Mouse (Mus musculus) cerebral cortex, adult 2 months (tissue): ENCODE data around the gene Tmem132d.

Source experiments
- WGBS: fragments of 180-500 bp; shearing (Covaris S2); methylation state at CpG from one replicate; pipeline ENCODE4 v1.1.7; 2018; 5-methylcytosine and 5-hydroxymethylcytosine counted together

The Tmem132d gene

DNA sequence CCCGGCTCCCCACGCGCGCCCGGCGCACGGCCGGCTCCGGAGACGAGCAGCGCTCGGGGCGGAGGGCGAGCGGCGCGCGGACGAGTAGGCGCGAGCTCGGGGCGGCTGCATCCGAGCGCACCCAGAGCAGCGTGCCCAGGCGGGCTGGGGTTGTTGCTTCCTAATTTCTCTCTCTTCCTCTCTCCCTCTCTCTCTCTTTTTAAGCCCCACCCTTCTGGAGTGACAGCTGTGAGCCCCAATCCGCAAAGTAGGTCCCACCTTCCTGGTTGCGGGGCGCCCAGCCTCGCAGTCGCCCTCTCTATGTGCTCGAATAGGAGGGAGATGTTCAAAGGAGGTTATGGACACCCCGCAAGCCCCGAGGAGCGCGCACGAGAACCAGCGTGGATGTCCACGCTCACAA lies at the start of gene Tmem132d:
Tmem132d (minus strand) TSS at position 162 of the 400 bp plus-strand sequence.
- 2% methylated on average over 40 of the region's 40 CpGs for WGBS

- 84% methylated on average over 6 of the region's 6 CpGs for WGBS
Measured at GRCm38 (mm10) chr5:128480816-128481215, 47.9 kb upstream of the Tmem132d start.

- WGBS: 81% methylated on average over 8 of the region's 8 CpGs
Measured at GRCm38 (mm10) chr5:128475372-128475771, 42.5 kb upstream of the Tmem132d start.

- WGBS: 86% methylated on average over 14 of the region's 14 CpGs
Measured at GRCm38 (mm10) chr5:128469812-128470211, 36.9 kb upstream of the Tmem132d start.

DNA sequence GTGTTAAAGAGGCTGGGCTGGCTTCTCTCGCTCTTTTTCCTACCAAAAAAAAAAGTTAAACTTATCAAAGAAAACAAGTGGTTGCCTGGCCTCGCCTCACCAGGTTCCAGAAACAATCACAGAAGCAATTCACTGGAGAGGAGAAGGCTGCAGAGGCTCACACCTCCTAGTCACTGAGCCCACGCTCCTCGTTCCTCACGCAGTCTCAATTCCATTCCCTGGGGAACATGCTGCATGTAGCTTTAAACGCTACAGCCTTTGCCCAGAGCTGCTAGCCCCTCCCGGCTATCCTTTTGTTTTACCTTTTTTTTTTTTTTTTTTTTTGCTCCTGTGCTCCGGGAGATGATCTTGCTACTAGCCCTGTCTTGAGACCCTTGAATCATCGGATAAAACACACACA lies 31.6 kb upstream of the Tmem132d start:
- 8% methylated on average over 9 of the region's 9 CpGs for WGBS

- 55% methylated on average over 3 of the region's 3 CpGs for WGBS
Measured at GRCm38 (mm10) chr5:128460605-128461004, 27.7 kb upstream of the Tmem132d start.

DNA sequence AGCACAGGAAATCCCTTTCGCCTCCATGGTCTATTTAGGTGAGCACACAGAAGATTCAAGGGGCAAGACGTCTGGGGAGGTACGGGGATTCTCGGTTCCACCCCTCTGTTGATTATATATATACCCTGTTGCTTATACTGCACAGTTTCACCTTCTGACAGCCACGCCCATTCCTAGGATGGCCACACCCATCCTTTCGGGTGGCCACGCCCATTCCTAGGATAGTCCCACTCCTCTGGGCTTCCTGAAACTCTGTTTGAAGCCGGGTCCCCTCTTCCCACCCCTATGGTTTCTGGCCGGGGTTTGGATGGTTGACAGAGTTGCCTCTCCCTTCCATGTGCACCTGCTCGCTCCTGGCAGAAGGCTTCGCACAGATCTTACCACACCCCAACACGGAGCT lies 22.9 kb upstream of the Tmem132d start:
- WGBS: 80% methylated on average over 12 of the region's 12 CpGs

DNA sequence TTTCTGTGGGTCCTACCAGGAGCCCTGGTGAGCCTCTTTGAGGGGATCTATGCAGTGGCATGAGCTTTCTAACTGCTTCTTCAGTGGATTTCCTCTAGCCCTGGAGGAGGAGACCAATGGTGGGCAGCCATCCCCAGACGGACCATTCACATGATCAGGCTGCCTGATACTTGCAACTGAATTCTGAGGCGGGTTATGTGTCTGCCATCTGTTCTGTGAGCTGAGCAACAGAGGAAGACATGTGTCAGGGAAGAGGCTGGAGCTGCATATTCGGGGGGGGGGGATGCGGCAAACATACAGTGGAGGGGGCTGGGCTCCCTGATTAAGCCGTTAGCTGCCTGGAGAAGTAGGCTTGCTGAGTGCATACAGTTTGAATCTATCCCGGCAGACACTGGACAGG lies 19.3 kb upstream of the Tmem132d start:
- WGBS: 21% methylated on average over 6 of the region's 6 CpGs

DNA sequence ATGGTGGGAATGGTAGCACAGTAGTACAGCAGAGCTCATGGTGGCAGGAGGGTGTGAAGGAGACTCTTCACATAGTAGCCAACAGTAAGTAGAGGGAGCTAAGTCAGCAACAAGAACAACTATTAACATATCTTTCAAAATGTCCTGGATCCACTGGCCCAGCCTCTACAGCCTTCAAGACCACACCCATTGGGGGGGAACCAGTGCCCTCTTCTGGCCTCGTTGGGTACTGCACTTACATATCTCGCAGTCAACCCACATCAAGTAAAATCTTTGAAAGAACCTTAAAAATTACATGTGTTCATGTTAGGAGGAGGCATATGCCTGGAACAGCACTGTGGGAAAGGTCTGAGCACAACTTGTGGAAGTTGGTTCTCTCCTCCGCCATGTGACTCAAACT lies 17.9 kb upstream of the Tmem132d start:
- WGBS: 84% methylated on average over 3 of the region's 3 CpGs

DNA sequence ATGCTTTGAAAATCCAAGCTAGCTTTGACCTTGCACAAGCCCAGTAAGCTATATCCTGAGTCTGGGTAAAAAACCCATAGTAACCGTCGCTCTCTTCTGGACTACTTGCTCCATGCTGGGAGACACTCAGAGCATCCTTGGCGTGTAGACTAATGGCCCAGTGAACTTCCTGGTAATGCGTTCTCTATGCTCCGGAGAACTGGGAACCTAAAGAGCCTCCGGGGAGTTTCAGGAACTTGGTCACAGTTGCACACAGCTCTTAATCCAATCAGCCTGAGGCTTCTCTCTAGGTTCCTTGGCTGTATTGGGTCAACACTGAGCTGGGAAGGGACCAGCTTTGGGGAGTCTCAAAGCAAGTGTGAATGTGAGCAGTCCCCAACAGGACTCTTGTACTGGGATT lies 12.0 kb upstream of the Tmem132d start:
- WGBS: 24% methylated on average over 6 of the region's 6 CpGs

DNA sequence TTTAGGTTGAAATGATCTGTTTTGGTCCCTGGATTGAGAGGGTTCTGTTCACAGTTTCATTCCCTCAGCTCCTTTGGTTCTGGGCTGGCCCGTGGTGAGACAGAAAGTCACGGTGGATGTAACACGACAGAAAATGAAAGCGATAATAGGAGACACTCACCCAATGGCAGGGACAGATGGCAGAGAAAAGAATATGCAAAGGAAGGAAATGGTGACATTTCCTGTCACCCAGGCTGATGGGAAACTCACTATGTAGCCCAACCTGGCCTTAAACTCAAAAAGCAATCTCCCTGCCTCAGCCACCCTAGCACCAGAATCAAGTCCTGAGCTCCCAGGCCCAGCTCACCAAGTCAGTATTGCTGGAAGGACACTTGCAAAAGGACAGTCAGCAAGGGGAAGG lies 11.0 kb upstream of the Tmem132d start:
- 24% methylated on average over 4 of the region's 4 CpGs for WGBS

- WGBS: 23% methylated on average over 5 of the region's 5 CpGs
Measured at GRCm38 (mm10) chr5:128441121-128441520, 8.2 kb upstream of the Tmem132d start.

DNA sequence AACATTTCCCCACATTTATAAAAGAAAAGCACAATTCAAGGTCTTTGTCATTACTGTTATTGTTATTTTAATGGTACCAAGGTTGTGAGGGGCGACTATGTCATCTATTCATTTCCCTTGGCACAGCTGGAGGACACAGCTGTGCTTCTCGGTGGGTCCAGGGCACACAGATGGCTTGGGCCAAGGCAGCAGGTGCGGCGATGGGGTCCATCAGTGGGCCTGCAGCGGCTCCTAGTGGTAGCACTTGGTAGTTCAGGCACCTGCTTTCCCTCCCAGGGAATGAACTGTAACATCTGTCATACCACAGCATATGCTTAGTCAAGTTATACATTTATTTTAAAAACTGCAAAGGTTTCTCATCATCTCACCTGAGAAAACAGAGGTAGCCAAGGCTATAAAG lies 7.0 kb upstream of the Tmem132d start:
- WGBS: 1% methylated on average over 5 of the region's 5 CpGs

DNA sequence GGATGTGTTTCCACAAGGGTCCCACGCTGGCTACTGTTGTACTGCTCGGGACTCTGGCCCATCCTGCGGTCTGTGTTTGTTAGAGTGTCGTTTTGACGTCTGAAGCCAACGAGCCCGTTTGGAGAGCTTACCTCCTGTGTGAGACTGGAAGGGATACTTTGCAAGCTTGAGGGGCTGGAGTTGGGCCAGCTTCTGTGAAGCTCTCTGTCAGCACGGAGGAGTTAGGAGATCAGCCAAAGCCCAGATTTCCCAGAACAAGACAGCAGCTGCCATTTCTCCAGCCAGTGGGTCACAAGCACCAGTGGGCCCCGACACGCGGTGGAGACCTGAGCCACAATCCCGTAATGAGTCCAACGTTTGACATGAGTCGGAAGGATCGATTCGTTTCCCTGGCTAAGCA lies 5.2 kb upstream of the Tmem132d start:
- 47% methylated on average over 16 of the region's 16 CpGs for WGBS

DNA sequence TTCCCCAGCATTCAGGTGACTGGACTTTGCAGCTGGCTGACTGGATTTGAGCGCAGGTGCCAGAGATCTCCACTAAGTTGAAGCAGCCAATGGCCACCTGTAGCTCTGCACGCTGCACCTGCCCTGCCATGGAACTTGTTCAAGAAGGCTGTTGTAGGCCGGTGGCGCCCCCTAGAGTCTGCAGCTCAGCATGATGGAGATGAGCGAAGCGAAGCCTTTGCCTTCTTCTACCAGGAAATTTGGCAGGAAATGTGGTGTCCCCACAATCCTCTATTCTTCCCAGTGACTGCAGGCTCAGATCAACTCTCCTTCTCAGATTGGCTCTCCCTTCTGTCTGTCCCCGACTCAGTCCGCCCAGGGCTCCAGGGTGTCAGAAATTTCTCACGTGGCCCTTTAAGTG lies 4.0 kb upstream of the Tmem132d start:
- 9% methylated on average over 9 of the region's 9 CpGs for WGBS

- WGBS: 58% methylated on average over 5 of the region's 5 CpGs
Measured at GRCm38 (mm10) chr5:128435683-128436082, 2.8 kb upstream of the Tmem132d start.

DNA sequence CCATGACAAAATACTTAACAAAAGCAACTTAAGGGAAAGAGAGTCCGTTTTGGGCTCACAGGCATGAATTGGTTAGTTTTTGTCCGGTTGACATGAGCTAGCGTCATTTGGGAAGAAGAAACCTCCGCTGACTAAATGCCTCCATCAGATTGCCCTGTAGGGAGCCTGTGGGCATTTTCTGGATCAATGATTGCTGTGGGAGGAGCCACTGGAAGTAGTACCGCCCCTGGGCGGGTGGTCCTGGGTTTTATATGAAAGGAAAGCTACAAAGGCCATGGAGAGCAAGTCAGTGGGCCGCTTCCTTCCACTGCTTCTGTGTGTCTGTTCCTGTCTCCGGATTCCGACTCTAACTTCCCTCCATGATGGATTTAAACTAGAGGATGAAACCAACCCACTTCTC lies 909 bp upstream of the Tmem132d start:
- WGBS: 39% methylated on average over 9 of the region's 9 CpGs

GRCm38 (mm10) chr5:128432422-128432821 lies 455 bp downstream of the Tmem132d start:
- 1% methylated on average over 32 of the region's 37 CpGs for WGBS

DNA sequence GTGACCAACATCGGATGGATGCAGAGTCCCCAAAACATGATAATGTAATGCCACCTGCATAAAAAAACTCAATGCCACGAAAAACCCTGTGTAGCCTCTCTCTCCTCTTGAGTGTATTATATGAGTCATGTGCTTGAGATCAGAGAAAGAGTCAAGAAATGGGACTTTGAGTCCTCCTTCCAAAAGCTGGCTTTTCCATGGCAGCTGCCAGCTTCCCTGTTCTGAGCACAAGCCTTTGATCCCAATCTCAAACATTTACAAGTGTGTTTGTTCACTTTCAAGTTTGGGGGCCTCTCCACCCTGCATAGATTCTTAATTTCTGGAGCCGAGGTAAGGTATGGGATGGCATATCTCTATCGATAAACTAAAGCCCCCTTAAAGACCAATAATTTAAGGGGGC lies 8.2 kb downstream of the Tmem132d start:
- 69% methylated on average over 4 of the region's 4 CpGs for WGBS

DNA sequence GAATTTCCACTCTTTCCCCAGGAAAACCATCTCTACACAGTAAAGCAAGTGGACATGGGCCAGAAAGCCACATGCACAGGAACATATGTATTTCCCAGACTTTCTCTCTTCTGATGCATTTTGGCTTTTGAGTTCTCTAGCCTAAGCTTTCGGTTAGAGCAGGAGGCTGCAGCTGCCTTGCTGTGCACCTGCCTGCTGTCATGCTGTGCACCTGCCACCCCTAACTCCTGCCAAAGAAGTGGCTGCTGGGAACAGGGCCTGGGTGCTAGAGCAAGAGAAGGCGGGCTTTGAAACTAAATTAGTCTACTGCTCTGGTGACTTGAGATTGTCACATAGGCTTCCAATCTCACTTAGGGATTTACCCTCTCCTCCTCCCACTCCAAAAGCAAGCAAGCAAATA lies 8.7 kb downstream of the Tmem132d start:
- WGBS: 51% methylated on average over 2 of the region's 2 CpGs

- 77% methylated on average over 2 of the region's 2 CpGs for WGBS
Measured at GRCm38 (mm10) chr5:128422090-128422489, 10.8 kb downstream of the Tmem132d start.

- WGBS: 44% methylated on average over 11 of the region's 11 CpGs
Measured at GRCm38 (mm10) chr5:128418149-128418710, 14.6 kb downstream of the Tmem132d start.

DNA sequence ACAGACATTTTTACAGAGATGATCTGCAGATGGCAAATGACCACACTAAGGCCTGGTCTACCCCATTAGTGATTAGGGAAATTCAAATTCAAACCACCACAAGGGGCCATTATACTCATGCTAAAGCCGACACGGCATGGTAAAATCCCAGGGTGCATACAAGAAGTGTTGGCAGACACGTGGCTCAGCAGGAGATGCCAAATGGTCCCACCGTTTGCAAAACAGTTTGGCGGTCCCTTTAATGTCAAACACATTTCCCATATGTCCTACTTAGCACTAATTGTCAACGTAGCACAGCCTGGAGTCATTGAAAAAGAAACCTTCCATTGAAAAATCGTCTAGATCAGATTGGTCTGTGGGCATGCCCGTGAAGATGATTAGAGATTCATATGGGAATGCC lies 18.8 kb downstream of the Tmem132d start:
- 40% methylated on average over 8 of the region's 8 CpGs for whole genome bisulfite sequencing

DNA sequence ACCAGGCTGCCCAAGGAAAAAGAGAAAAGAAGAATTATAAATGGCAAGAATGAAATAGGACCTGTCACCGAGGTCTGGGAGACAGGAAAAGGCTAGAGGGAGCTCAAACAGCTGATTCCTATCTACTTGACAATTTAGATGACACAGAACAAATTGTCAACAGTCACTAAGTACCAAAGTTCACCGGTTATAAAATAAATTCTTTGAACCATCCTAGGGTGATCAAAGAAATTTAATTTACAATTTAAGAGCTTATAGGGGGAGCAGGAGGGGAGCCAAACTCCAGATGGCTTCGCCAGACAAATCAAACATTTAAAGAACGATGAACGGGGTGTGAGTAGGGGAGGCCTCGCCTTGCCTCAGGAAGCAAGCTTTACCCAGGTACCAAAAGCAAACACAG lies 20.6 kb downstream of the Tmem132d start:
- WGBS: 69% methylated on average over 6 of the region's 6 CpGs
